Mouse (Mus musculus): ENCODE measurements around the gene Gnaq. TPM values are rescaled to one million over a fixed set of nuclear protein-coding genes. Genes with fewer than 3 reads are reported as not detected.
A peak's percentile ranks its signal among the peaks of the same experiment; 100 is the strongest.

Gene Gnaq
- polyA plus RNA-seq, 1 experiment = 56.2 TPM

GRCm38 (mm10) chr19:16411302-16411701 is 278.7 kb downstream of the Gnaq start:
- no peak for TF ChIP-seq POLR2A (IDR thresholded peaks at IDR 0.05; ENCODE audit: borderline replicate concordance, insufficient read depth, low read length)
- TF ChIP-seq CTCF (IDR thresholded peaks at IDR 0.05; ENCODE audit: borderline replicate concordance, insufficient read depth, low read depth, low read length) = no peak
- DNase-seq = no peak
- H3K4me1 ChIP-seq (ENCODE audit: control insufficient read depth, insufficient read depth, low read length) = no peaks in the 10 kb centered on the region
- H3K27me3 ChIP-seq (ENCODE audit: control insufficient read depth, insufficient read depth, low read length) = no peaks in the 10 kb centered on the region
- no peak overlapping the region for H3K4me3 ChIP-seq (replicated peaks; ENCODE audit: insufficient read depth, low read depth, low read length)
- no peak overlapping the region for H3K27ac ChIP-seq (ENCODE audit: insufficient read depth, low read length)

GRCm38 (mm10) chr19:16418086-16418663 is 285.5 kb downstream of the Gnaq start:
- Histone ChIP-seq H3K4me1 (ENCODE audit: control insufficient read depth, insufficient read depth, low read length) (no peaks in the 10 kb centered on the region), H3K27ac (ENCODE audit: insufficient read depth, low read length) (no peak overlapping the region), H3K4me3 (replicated peaks; ENCODE audit: insufficient read depth, low read depth, low read length) (no peak overlapping the region), H3K27me3 (ENCODE audit: control insufficient read depth, insufficient read depth, low read length) (no peaks in the 10 kb centered on the region)
- TF ChIP-seq POLR2A (IDR thresholded peaks at IDR 0.05; ENCODE audit: borderline replicate concordance, insufficient read depth, low read length) (no peak), CTCF (IDR thresholded peaks at IDR 0.05; ENCODE audit: borderline replicate concordance, insufficient read depth, low read depth, low read length) (no peak)
- DNase-seq = no peak
- WGBS = 95% methylated on average over 5 of the region's 5 CpGs

GRCm38 (mm10) chr19:16425596-16425995 is 293.0 kb downstream of the Gnaq start:
- H3K4me1 ChIP-seq (ENCODE audit: control insufficient read depth, insufficient read depth, low read length) = no peaks in the 10 kb centered on the region
- TF ChIP-seq POLR2A (IDR thresholded peaks at IDR 0.05; ENCODE audit: borderline replicate concordance, insufficient read depth, low read length) (no peak), CTCF (IDR thresholded peaks at IDR 0.05; ENCODE audit: borderline replicate concordance, insufficient read depth, low read depth, low read length) (no peak)
- H3K4me3 ChIP-seq (replicated peaks; ENCODE audit: insufficient read depth, low read depth, low read length) = no peak overlapping the region
- H3K27me3 ChIP-seq (ENCODE audit: control insufficient read depth, insufficient read depth, low read length) = no peaks in the 10 kb centered on the region
- 48% methylated on average over 2 of the region's 2 CpGs for WGBS
- DNase-seq = no peak
- H3K27ac ChIP-seq (ENCODE audit: insufficient read depth, low read length) = no peak overlapping the region

GRCm38 (mm10) chr19:16431368-16431767 is 298.7 kb downstream of the Gnaq start:
- Histone ChIP-seq H3K27me3 (ENCODE audit: control insufficient read depth, insufficient read depth, low read length) (no peaks in the 10 kb centered on the region), H3K4me1 (ENCODE audit: control insufficient read depth, insufficient read depth, low read length) (no peaks in the 10 kb centered on the region), H3K4me3 (replicated peaks; ENCODE audit: insufficient read depth, low read depth, low read length) (no peak overlapping the region), H3K27ac (ENCODE audit: insufficient read depth, low read length) (no peak overlapping the region)
- TF ChIP-seq POLR2A (IDR thresholded peaks at IDR 0.05; ENCODE audit: borderline replicate concordance, insufficient read depth, low read length) (no peak), CTCF (IDR thresholded peaks at IDR 0.05; ENCODE audit: borderline replicate concordance, insufficient read depth, low read depth, low read length) (no peak)
- 64% methylated on average over 8 of the region's 8 CpGs for WGBS
- DNase-seq = no peak

GRCm38 (mm10) chr19:16434879-16435278 is 302.2 kb downstream of the Gnaq start:
- TF ChIP-seq CTCF (IDR thresholded peaks at IDR 0.05; ENCODE audit: borderline replicate concordance, insufficient read depth, low read depth, low read length) (no peak), POLR2A (IDR thresholded peaks at IDR 0.05; ENCODE audit: borderline replicate concordance, insufficient read depth, low read length) (no peak)
- Histone ChIP-seq H3K27me3 (ENCODE audit: control insufficient read depth, insufficient read depth, low read length) (no peaks in the 10 kb centered on the region), H3K4me1 (ENCODE audit: control insufficient read depth, insufficient read depth, low read length) (no peaks in the 10 kb centered on the region), H3K4me3 (replicated peaks; ENCODE audit: insufficient read depth, low read depth, low read length) (no peak overlapping the region), H3K27ac (ENCODE audit: insufficient read depth, low read length) (no peak overlapping the region)
- DNase-seq = peak in 1 of 2 experiments; percentile 9
- WGBS = 4% methylated on average over 9 of the region's 9 CpGs

GRCm38 (mm10) chr19:16435531-16436231 is 303.1 kb downstream of the Gnaq start, which contains the start of gene Gna14:
Gene Gna14 (plus strand): TSS chr19:16435762.
- no peaks in the 10 kb centered on the region for H3K27me3 ChIP-seq (ENCODE audit: control insufficient read depth, insufficient read depth, low read length)
- TF ChIP-seq POLR2A (IDR thresholded peaks at IDR 0.05; ENCODE audit: borderline replicate concordance, insufficient read depth, low read length) (no peak), CTCF (IDR thresholded peaks at IDR 0.05; ENCODE audit: borderline replicate concordance, insufficient read depth, low read depth, low read length) (peak; percentile 37; the same call in 1 of the 2 replicates)
- DNase-seq = peak; percentile 47 to 62
- H3K4me1 ChIP-seq (ENCODE audit: control insufficient read depth, insufficient read depth, low read length) = no peaks in the 10 kb centered on the region
- no peak within 1 kb of the TSS for H3K27ac ChIP-seq (ENCODE audit: insufficient read depth, low read length)
- under 1% methylated on average over 27 of the region's 27 CpGs for WGBS
- no peak within 1 kb of the TSS for H3K4me3 ChIP-seq (replicated peaks; ENCODE audit: insufficient read depth, low read depth, low read length)

- WGBS = 8% methylated on average over 61 of the region's 61 CpGs
- no peaks in the 10 kb centered on the region for H3K4me1 ChIP-seq (ENCODE audit: control insufficient read depth, insufficient read depth, low read length)
- no peak overlapping the region for H3K27ac ChIP-seq (ENCODE audit: insufficient read depth, low read length)
- no peaks in the 10 kb centered on the region for H3K27me3 ChIP-seq (ENCODE audit: control insufficient read depth, insufficient read depth, low read length)
- DNase-seq = peak in 1 of 2 experiments; percentile 10
- no peak for TF ChIP-seq CTCF (IDR thresholded peaks at IDR 0.05; ENCODE audit: borderline replicate concordance, insufficient read depth, low read depth, low read length)
- H3K4me3 ChIP-seq (replicated peaks; ENCODE audit: insufficient read depth, low read depth, low read length) = no peak overlapping the region
Observed at GRCm38 (mm10) chr19:16436335-16437169, 303.9 kb downstream of the Gnaq start.

Other genes starting within 250 kb of the Gnaq start
- gene Psat1, start 185.5 kb upstream of the Gnaq start, polyA plus RNA-seq (2012; rRNA removed) = 90.0 and 106 TPM in 2 replicates
- 9.6 and 10.0 TPM in 2 replicates for gene Cep78, start 147.8 kb upstream of the Gnaq start, polyA plus RNA-seq (2012; rRNA removed)